Mouse (Mus musculus) CH12.LX (cell line): ENCODE results near the gene Rab11a.

ENCODE experiments used
- CTCF ChIP-seq, 2 experiments: IDR thresholded peaks in 1 of 2; conservative IDR thresholded peaks in 1 of 2; 2 replicates each; pipeline ENCODE4 v1.5.1; 2011 to 2012; ENCODE audit warnings: low read depth in 2 of 2, low read length in 2 of 2, improper control_type of control experiment in 1 of 2, inconsistent platforms in 1 of 2, mild to moderate bottlenecking in 1 of 2, moderate library complexity in 1 of 2
- EP300 ChIP-seq: IDR thresholded peaks from 2 replicates; pipeline ENCODE4 v1.6.1; 2011; ENCODE audit warnings: low read length, improper control_type of control experiment
- JUND ChIP-seq: conservative IDR thresholded peaks from 2 replicates; pipeline ENCODE4 v1.6.1; 2011; ENCODE audit warnings: low read depth, low read length, improper control_type of control experiment
- KAT2A ChIP-seq: IDR thresholded peaks from 2 replicates; pipeline ENCODE4 v1.6.1; 2012; ENCODE audit warnings: low read length, improper control_type of control experiment, inconsistent platforms; ENCODE audit not compliant: insufficient replicate concordance
- NRF1 ChIP-seq: IDR thresholded peaks from 2 replicates; pipeline ENCODE4 v1.6.1; 2014; ENCODE audit warnings: low read depth, mild to moderate bottlenecking, inconsistent platforms, low read length, improper control_type of control experiment, moderate library complexity
- TBP ChIP-seq: conservative IDR thresholded peaks from 2 replicates; pipeline ENCODE4 v1.6.1; 2011; ENCODE audit warnings: low read depth, low read length, improper control_type of control experiment
- UBTF ChIP-seq: IDR thresholded peaks from 2 replicates; pipeline ENCODE4 v1.6.1; 2012; ENCODE audit warnings: low read depth, mild to moderate bottlenecking, inconsistent platforms, low read length, improper control_type of control experiment, moderate library complexity

GRCm38 (mm10) chr9:64784841-64785240 lies 47.3 kb upstream of the Rab11a start:
- peak; percentile 81 to 87 for TF ChIP-seq CTCF (conservative IDR thresholded peaks at IDR 0.05 in 1 of 2, IDR thresholded peaks at IDR 0.05 in 1 of 2; ENCODE audit: low read depth in 2 of 2, low read length in 2 of 2)
- no peak for TF ChIP-seq UBTF
- TF ChIP-seq JUND: no peak
- no peak for TF ChIP-seq KAT2A
- TF ChIP-seq TBP: no peak
- no peak for TF ChIP-seq NRF1
- no peak for TF ChIP-seq EP300
